Mouse (Mus musculus) retina, adult 2 months (tissue): ENCODE measurements around the gene Hoxa1.

Experiments used
- DNase-seq: peaks from one replicate; pipeline ENCODE4 v3.0.0-alpha.2; 2012; ENCODE audit warnings: low read depth, low spot score

Hoxa1 gene

DNA sequence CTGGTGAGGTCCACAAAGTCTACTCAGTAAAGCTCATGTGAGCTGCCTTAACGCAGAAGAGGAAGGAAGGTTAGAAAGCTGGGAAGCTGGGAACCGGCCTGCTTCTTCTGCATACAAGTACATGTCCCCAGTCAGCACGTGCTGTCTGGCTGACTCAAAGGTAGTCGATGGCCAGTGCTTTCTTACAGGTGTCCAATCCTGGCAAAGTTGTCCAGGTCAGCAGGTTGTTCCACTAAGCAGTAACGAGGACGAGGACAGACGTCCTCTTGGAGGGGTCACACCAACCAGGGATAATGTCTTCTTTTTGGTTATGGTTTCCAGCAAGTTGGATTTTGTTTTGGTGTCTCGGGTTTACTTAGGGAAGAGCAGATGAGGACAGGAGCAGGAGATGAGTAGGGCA, 31.8 kb upstream of the Hoxa1 start:
- DNase-seq, result no peak

- DNase-seq, result no peak
Observed at GRCm38 (mm10) chr6:52189172-52189591, 31.1 kb upstream of the Hoxa1 start.

- DNase-seq, result no peak
Observed at GRCm38 (mm10) chr6:52186500-52186899, 28.4 kb upstream of the Hoxa1 start.

GRCm38 (mm10) chr6:52185834-52186233, 27.7 kb upstream of the Hoxa1 start:
- no peak for DNase-seq

GRCm38 (mm10) chr6:52185222-52185621, 27.1 kb upstream of the Hoxa1 start:
- no peak for DNase-seq

GRCm38 (mm10) chr6:52184668-52185067, 26.6 kb upstream of the Hoxa1 start:
- no peak for DNase-seq

DNA sequence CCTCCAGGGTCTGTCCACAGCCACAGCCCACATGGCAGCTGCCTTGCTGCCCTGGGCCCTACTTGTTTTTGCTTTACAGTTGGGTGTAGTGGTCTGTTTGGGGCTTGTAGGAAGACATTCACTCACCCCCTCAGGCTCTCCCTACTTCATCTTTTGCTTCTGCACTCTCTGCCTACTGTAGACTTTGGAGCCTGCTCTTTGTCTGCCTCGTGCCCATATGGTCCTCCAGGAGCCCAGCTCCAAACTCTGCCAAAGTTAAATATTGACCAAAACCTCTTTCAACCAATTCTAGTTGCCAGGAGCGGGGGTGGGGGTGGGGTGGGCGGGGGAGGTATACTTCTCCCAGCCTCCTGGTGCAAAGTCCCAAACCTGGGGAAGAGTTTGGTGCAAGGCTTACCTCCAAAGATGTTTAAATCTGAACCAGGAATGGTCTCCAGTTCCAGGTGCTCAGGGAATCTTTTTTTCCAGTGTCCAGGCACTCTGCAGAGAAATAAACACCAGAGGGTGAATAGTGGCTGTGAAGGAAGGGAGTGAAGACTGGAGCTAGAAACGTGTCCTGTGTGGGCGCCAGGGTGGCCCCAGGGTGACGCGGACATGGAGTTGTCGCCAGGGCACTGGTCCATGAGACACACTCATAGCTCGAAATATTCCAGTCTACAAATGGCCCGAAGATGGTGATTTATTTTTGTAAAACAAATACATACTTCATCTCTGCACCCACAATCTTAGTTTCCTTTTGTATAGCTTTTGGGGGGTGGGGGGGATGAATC, 25.4 kb upstream of the Hoxa1 start:
- DNase-seq, result no peak

DNA sequence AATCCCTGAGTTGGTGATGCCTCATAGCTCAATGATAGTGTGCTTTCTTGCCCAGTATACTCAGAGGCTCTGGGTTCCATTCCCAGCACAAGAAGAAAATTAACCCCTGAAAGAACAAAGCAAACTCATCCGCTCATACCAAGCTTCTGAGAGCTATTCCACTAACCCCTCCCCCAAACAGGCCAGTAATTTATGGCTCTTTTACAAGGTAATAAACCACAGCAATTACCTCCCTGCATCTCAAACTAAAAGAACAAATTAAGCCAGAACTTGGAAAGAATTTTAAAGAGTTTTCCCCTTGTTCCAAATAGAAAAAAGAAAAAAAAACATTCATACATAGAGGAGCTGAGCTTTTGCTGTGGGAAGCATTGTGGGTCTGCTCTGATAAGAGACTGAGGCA, 24.7 kb upstream of the Hoxa1 start:
- DNase-seq, result no peak

DNA sequence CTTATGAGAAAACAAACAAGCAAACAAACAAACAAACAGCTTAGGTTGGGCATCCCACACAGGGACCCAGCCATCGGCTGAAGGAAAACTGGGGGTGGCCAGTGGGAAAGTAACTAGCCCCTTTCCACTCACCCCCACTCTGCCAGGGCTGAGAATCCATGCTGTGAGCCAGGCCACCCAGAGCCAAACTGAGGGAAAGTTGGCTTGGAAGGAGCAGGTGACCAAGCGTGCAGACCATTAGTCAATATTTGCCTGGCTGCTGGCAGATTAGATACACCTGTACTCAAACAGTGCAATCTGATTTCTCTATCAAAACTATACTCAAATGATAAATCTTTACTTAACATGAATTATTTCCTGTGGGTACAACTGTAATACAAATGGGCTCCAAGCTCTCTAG, 23.9 kb upstream of the Hoxa1 start:
- DNase-seq, result no peak

DNA sequence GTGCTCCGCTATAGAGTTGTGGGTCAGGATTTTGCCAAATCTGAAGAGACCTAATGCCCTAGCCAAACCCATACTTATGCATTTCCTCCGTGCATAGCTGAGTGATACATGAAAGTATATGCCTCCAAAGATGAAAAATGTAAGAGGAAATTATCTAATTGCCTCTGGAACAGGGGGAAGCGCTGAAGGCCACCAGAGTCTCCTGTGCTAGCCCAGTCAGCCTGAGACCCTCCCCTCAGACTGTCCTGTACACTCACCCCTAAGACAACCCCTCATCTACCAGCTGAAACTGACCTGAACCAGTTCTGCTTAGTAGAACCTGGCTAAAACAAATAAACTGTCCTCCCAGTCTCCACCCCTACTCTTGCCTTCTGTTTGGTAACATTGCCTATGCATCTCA, 22.6 kb upstream of the Hoxa1 start:
- DNase-seq, result no peak

- no peak for DNase-seq
Observed at GRCm38 (mm10) chr6:52180213-52180710, 22.1 kb upstream of the Hoxa1 start.

DNA sequence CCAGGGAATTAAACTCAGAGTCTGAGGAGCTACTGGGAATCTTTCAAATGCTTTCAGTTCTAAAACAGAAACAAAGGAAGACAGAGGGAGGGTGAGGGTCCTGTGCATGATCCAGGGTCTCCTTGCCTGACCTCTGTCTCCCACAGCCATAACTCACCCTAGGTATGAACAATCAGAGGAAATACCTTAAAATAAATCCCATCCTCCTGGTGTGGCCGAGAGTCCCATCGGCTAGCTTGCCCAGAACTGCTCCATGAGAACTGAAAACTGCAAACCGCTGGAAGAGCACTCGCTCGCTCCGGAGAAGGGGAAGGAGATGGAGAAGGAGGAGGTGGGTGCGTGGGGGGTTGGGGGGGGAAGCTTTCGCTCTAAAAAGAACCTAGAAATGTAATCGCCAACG, 21.6 kb upstream of the Hoxa1 start:
- DNase-seq, result no peak

GRCm38 (mm10) chr6:52178918-52179665, 21.0 kb upstream of the Hoxa1 start:
- DNase-seq, result no peak

GRCm38 (mm10) chr6:52177806-52178205, 19.7 kb upstream of the Hoxa1 start:
- no peak for DNase-seq

GRCm38 (mm10) chr6:52177061-52177735, 19.1 kb upstream of the Hoxa1 start, which contains the start of gene 5730596B20Rik:
Gene 5730596B20Rik, plus strand, starts transcription at chr6:52177498.
- no peak for DNase-seq

DNA sequence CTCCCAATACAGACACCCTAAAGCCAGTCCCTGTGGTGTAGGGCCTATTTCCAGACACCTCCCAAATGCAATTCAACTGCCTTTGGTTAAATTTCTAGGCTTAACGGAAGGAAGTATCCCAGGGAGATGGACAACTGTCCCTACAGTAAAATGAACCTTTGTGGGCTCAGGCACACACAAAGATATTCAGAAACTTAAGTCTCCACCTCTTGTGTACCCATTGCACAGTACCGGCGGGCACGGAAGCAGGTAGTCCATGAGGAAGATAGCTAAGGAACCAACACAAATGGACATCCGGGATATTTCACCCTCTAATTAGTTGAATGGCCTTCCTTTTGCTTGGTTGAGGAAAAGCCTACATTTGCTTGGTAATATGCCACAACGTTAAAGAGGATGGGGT, 18.3 kb upstream of the Hoxa1 start:
- DNase-seq, result no peak

DNA sequence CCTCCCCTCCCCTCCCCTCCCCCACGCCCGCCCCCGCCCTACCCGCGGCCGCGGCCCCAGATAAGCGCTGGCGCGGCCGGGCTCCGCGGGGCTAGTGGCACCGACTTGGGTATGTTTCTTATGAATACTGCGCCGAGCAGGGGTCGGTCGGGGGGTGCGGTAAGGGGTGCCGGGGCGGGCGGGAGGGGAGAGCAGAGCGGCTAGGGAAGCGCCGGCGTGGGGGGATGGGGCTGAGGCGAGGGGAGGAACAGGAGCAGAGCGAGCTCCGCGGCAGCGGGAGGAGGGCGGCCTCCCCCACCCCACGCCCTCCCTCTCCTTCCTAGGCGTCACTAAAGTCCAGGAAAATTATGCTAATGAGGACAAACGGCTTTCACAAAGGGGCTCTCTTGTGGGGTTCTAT, 17.7 kb upstream of the Hoxa1 start:
- no peak for DNase-seq

DNA sequence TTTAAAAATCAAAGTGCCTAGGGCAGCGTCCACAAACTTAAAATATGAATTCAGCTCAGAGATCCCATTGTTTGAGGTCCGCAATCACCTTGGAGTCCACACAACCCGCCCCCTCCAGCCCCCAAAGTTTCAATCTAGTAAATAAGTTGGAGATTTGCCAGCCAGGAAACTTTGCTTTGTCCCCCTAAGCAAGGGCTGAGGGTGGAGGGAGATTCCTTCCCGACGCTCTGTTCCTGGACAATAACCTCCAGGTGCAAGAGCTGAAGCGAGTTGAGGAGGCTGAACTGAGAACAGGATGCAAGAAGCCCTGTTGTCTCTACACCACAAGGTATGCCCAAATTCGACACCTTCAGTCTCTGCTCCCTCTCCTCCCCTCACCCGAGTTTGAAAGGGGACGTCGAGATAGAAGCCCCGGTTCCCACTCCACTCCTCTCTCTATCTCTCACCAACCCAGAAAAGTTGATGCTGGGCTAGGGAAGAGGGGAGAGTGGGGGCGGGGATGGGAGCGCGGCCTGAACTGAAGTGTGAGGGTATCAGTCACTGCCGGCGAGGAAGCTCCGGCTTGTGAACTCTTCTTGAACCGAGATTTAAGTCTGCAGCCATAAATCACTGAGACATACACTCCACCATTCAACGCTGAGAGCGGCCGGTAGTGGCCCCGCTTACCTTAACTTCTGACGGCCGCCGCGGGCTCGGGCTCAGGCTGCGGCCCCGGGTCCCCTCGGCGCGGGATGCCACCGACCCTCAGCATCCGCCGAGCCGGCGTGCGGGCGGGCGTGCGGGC, 17.0 kb upstream of the Hoxa1 start:
- DNase-seq, result no peak

DNA sequence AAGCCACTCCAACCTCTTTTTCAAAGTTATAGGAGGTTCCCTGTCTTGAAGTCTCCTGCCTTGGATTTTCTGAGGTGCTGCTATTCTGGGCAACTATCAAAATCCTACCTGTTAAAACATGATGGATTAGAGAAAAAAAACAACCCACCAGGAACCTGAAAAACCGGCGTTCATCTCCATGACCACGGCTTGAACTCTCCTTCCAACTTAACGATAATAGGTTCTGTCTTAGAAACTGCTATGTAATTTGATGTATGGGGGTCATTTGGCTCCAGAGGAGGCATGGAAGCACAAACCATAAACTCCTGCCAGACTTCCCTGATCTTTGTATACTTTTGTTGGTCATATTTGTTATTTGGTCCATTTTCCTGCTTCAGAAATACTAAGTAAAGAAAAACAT, 15.5 kb upstream of the Hoxa1 start:
- DNase-seq, result no peak

DNA sequence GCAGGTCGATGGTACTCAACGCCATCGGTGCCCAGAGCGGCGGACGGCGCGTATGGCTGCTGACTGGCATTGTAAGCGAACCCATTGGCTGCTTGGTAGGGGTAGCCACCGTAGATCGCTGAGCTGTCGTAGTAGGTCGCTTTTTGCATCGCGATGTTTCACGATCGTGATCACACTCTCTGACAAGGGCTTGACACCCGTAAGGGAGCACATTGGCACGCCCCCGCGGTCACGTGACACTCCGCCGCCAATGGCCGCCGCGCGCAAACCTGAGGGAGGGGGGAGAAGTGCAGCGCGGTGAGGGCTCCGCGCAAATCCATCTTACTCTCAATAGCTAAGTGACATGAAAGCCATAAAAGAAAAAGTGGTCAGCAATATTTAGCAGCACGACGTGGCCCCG, 14.4 kb upstream of the Hoxa1 start:
- no peak for DNase-seq

DNA sequence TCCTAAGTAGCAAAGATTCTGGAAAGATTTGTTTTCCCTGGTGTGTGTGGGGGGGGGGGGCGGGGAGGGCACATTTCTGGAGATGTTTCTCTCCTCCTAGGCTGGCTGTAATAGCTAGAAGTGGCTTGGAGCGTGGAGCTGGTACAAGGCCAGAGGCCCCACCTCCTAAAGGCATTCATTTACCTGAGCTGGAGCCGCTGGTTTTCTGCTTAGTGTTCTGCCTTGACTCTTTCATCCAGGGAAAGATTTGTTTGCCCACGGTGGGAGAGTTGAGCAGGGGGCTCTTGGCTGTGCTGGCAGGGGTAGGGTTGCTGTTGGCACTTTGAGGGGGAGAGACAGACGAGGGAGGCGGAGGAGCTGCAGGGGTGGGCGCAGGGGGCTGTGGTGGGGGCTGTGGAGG, 13.8 kb upstream of the Hoxa1 start:
- no peak for DNase-seq

- no peak for DNase-seq
Observed at GRCm38 (mm10) chr6:52171331-52171730, 13.2 kb upstream of the Hoxa1 start.
